Mouse (Mus musculus) forebrain, embryonic 12.5 days (tissue): ENCODE measurements around the gene Naa35. TPM values are rescaled to one million over a fixed set of nuclear protein-coding genes. Genes with fewer than 3 reads are reported as not detected.
A peak's percentile ranks its signal among the peaks of the same experiment; 100 is the strongest.

ENCODE experiments used
- ATAC-seq: fragments of 200-750 bp; cut with Nextera tagmentation; 2 replicates; pipeline ENCODE4 v1.8.0; 2017; ENCODE audit warnings: moderate TSS enrichment; ENCODE audit not compliant: low FRiP score
- H3K27ac ChIP-seq: fragments of 300-500 bp; sonication (generic); 2 replicates; pipeline ENCODE4 v1.5.1; 2016; ENCODE audit warnings: mild to moderate bottlenecking
- H3K27me3 ChIP-seq: fragments of 300-500 bp; sonication (generic); 2 replicates; pipeline ENCODE4 v1.6.1; 2016; ENCODE audit warnings: mild to moderate bottlenecking
- H3K36me3 ChIP-seq: fragments of 300-500 bp; sonication (generic); replicated peaks from 2 replicates; pipeline ENCODE4 v1.6.1; 2016; ENCODE audit warnings: mild to moderate bottlenecking
- H3K4me1 ChIP-seq: fragments of 300-500 bp; sonication (generic); 2 replicates; pipeline ENCODE4 v1.6.1; 2016
- H3K4me2 ChIP-seq: fragments of 300-500 bp; sonication (generic); 2 replicates; pipeline ENCODE4 v1.6.1; 2016; ENCODE audit warnings: mild to moderate bottlenecking, moderate library complexity
- H3K4me3 ChIP-seq: fragments of 300-500 bp; sonication (generic); replicated peaks from 2 replicates; pipeline ENCODE4 v1.5.1; 2016; ENCODE audit warnings: mild to moderate bottlenecking
- H3K9ac ChIP-seq: fragments of 300-500 bp; sonication (generic); 2 replicates; pipeline ENCODE4 v1.6.1; 2016; ENCODE audit warnings: mild to moderate bottlenecking
- H3K9me3 ChIP-seq: fragments of 300-500 bp; sonication (generic); 2 replicates; pipeline ENCODE4 v1.6.1; 2016
- WGBS: fragments of 180-500 bp; shearing (Covaris S2); methylation state at CpG from one replicate; pipeline ENCODE4 v1.1.7; 2016; 5-methylcytosine and 5-hydroxymethylcytosine counted together
- polyA plus RNA-seq: library from polyadenylated mRNA; unstranded; fragments of >200 nt; fragmentation: Nextera tagmentation; extraction: Ambion mirVana; gene quantifications from 2 replicates; pipeline ENCODE4 v1.2.1, GENCODE M21; 2016

Gene Naa35
- polyA plus RNA-seq, 1 experiment from 2014 or later: 151 TPM

DNA sequence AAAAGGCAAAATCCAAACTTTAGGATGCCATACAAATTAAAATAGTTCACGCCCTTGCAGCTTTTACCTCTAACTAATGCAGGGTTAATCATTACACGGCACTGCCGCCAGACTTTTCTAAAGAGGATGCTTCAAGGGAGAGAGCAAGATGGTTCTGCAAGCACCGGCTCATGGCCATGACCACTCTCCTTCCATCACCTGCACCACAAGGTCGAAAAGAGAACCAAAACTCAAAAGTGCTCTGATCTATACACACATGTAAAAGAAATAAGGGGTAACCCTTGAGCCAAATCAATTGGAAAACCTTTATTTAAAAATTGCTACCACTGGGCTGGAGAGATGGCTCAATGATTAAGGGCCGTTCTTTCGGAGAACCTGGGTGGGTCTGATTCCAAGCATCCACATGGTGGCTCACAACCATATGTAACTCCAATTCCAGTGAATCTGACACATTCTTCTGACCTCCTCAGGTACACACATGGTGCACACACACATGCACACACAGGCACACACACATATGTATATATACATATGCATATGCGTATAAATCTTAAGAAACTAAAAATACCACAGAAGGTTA lies 29.4 kb upstream of the Naa35 start:
- H3K27me3 ChIP-seq: peaks cover 8% of the 10 kb centered on the region; the same call in 1 of the 2 replicates
- no peak overlapping the region; the same call in 1 of the 2 replicates for H3K4me3 ChIP-seq
- ATAC-seq: no peak
- H3K36me3 ChIP-seq: no peaks in the 10 kb centered on the region
- H3K4me1 ChIP-seq: peaks cover 25% of the 10 kb centered on the region
- 84% methylated on average over 8 of the region's 8 CpGs for WGBS
- H3K9me3 ChIP-seq: no peaks in the 10 kb centered on the region
- peak overlapping the region; percentile 85 for H3K4me2 ChIP-seq
- no peak overlapping the region for H3K27ac ChIP-seq
- H3K9ac ChIP-seq: no peak overlapping the region

DNA sequence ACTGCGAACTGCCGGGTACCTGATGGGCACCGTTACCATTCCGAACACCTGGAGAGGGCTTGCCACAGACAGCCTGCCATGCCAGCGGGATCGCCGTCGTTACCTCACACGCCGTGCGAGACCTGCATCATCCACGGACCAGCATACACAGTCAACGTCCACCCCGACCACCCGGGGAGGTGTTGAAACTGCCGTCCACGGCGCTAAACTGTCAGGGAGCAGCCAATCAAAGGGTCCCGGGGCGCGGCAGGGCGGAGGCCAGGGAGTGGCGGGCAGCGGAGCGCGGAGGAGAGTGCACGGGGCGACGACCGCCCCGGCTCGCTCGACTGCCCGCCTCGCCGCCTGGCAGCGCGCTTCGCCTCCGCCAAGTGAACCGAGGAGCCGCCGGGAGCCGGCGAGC lies 28.4 kb upstream of the Naa35 start:
- peak; percentile 75 for ATAC-seq
- Histone ChIP-seq H3K4me2 (peak overlapping the region; percentile 85), H3K27ac (peak overlapping the region; percentile 81), H3K27me3 (peaks cover 8% of the 10 kb centered on the region; the same call in 1 of the 2 replicates), H3K4me3 (peak overlapping the region; percentile 75), H3K9me3 (no peaks in the 10 kb centered on the region), H3K36me3 (no peaks in the 10 kb centered on the region), H3K4me1 (peaks cover 25% of the 10 kb centered on the region), H3K9ac (peak overlapping the region; percentile 88)
- WGBS: under 1% methylated on average over 36 of the region's 45 CpGs

DNA sequence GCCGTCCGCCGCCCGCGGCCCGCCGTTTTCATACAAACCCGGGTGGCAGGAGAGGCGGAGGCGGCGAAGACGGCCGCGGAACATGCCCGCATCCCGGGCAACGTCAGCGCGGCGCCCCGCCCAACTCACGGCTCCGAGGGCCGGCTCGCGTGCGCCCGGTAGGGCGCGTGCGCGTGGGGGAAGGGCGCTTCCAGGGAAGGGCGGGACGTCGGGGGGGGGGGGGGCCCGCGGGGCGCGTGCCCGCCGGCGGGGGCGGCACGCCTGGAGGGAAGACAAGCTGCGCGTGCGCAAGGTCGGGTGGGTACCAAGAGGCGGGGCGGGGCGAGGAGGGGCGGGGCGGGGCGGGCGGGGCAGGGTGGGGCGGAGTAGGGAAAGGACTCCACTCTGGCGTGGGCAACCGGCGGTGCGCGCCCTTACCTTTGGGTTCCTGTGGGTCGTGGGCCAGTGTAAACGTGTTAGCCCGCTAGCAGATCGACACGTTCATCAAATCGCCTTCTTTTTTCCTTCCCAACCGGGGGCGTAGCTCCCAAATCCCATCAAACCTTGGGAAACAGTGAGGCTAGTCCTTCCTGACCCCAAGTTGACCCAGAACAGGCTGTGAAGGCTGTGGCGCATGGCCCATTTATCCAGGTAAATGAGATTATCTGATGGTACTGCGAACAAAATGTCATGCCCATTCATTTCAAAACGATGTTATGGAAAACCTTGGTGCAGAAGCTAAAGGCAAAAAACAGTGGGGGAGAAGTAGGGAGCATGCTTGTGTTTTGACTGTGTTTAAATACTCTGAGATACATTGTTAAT lies 27.7 kb upstream of the Naa35 start:
- no peaks in the 10 kb centered on the region for H3K36me3 ChIP-seq
- WGBS: under 1% methylated on average over 60 of the region's 73 CpGs
- peak overlapping the region; percentile 81 for H3K27ac ChIP-seq
- no peaks in the 10 kb centered on the region for H3K9me3 ChIP-seq
- H3K4me2 ChIP-seq: peak overlapping the region; percentile 85
- H3K4me1 ChIP-seq: peaks cover 25% of the 10 kb centered on the region
- H3K27me3 ChIP-seq: peaks cover 8% of the 10 kb centered on the region; the same call in 1 of the 2 replicates
- peak; percentile 93 for ATAC-seq
- H3K9ac ChIP-seq: peak overlapping the region; percentile 88
- peak overlapping the region; percentile 75 for H3K4me3 ChIP-seq

DNA sequence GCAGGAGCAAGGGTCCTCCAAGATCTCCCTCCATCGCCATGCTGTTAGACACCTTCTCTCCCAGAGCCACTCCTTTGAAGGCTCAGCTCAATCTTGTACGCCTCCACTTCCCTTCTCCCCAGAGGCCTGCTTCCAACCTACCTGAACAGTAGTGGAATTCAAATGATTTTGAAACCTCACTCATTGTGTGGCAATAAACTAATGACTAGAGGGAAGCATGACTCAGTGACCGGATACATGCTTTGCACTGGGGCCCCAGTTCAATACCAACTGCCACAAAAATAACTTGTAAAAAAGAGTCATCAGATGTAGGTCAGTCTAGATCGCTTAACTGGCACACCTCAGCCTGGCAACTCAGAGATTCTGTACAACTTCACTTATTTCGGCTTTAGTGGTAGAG lies 26.3 kb upstream of the Naa35 start:
- no peak overlapping the region for H3K9ac ChIP-seq
- no peak overlapping the region for H3K27ac ChIP-seq
- 91% methylated on average over 5 of the region's 5 CpGs for WGBS
- H3K9me3 ChIP-seq: no peaks in the 10 kb centered on the region
- peaks cover 25% of the 10 kb centered on the region for H3K4me1 ChIP-seq
- peaks cover 8% of the 10 kb centered on the region; the same call in 1 of the 2 replicates for H3K27me3 ChIP-seq
- no peaks in the 10 kb centered on the region for H3K36me3 ChIP-seq
- H3K4me3 ChIP-seq: no peak overlapping the region
- ATAC-seq: no peak
- no peak overlapping the region for H3K4me2 ChIP-seq

DNA sequence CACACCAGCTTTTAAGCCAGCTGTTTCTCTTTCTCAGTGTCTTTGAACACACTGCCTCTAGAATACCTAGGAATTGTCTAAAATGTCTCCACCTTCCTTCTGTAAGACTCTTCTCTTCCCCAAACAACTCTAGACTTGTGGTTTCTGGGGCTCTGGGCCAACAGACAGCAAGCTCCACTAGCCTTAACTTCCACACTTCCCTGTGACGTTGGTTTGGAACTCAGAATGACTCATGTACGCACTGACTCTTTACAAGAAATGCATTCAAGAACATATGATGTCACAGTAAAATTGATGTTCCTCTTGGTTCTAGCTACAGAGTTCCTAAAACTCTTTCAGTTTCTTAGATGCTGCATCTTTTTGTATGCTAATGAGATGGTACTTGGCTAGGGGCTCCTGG lies 22.6 kb upstream of the Naa35 start:
- H3K9ac ChIP-seq: no peak overlapping the region
- H3K36me3 ChIP-seq: no peaks in the 10 kb centered on the region
- 89% methylated on average over 2 of the region's 2 CpGs for WGBS
- no peak overlapping the region for H3K4me3 ChIP-seq
- ATAC-seq: no peak
- H3K9me3 ChIP-seq: no peaks in the 10 kb centered on the region
- H3K27me3 ChIP-seq: peaks cover 8% of the 10 kb centered on the region; the same call in 1 of the 2 replicates
- peaks cover 5% of the 10 kb centered on the region; the same call in 1 of the 2 replicates for H3K4me1 ChIP-seq
- H3K4me2 ChIP-seq: no peak overlapping the region
- no peak overlapping the region for H3K27ac ChIP-seq

DNA sequence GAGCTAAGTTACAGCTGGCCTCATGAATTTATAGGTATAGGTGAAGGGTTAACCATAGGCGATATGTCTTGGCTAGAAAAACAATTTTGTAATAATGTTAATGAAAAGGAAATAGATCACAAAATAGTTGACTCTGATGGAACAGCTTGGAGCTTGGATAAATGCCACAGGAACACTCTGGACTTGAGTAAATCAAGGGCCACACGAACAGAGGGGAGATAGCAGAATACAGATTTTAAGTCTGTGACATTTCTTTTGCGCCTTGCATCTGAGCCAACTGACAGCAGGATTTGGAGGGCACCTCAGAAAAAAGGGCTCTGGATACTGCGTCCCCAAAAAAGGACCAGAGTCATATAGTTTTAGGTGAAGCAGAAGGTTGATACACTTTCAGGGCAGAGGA lies 20.6 kb upstream of the Naa35 start:
- Histone ChIP-seq H3K4me3 (no peak overlapping the region), H3K4me1 (no peaks in the 10 kb centered on the region), H3K9me3 (no peaks in the 10 kb centered on the region), H3K4me2 (no peak overlapping the region), H3K27ac (no peak overlapping the region), H3K9ac (no peak overlapping the region), H3K36me3 (no peaks in the 10 kb centered on the region), H3K27me3 (0 out of 2 replicates have a peak, but pooled peaks cover 5% of the 10 kb centered on the region)
- ATAC-seq: no peak
- 93% methylated on average over 4 of the region's 4 CpGs for WGBS

DNA sequence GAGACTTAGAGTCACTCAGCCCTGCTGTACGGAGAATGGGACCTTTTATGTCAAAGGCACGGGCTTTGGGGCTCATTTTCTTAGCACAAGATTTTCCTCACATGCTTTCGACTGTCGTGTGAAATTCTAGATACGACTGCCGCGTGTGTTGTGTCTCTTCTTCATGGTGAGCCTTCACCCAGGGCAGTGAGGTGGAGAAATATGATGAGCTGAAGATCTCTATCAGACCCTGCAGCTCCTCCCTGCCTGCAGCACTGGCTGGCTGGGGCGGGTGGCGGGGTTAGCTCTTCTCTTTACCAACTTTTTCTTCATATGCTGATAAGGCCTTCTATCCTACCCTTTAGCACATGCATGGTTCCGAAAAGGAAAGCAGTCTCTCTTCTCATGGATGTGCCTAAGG lies 20.1 kb upstream of the Naa35 start:
- H3K9ac ChIP-seq: no peak overlapping the region
- H3K4me1 ChIP-seq: no peaks in the 10 kb centered on the region
- H3K4me2 ChIP-seq: no peak overlapping the region
- 82% methylated on average over 10 of the region's 10 CpGs for WGBS
- H3K36me3 ChIP-seq: no peaks in the 10 kb centered on the region
- no peak overlapping the region for H3K27ac ChIP-seq
- H3K4me3 ChIP-seq: no peak overlapping the region
- ATAC-seq: no peak
- no peaks in the 10 kb centered on the region for H3K9me3 ChIP-seq
- 0 out of 2 replicates have a peak, but pooled peaks cover 5% of the 10 kb centered on the region for H3K27me3 ChIP-seq

DNA sequence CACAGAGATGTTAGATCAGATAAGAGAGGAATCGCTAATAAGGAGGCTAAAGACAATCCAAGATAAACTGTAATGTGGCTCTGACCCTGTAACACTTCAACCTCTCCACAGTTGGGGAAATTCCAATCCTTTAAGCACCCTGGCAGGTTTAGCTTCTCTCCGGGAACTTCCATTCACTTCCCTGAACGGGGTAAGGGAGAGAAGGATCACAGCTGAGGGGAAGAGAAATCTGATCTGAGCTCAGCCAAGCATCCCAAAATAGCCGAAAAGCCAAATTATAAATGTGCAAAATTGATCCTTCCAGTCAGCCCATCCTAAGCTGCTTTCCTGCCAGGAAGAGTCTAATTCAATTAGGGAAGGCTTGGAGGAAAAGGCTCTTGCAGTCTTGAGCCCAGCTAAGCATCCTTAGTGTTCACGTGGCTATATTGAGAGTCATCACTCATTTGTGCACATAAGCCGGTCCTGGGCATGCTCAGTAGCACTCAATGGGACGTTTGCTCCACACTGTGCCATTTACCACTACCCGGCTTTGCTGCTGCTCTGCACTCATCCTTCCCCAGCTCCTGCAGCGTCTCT lies 19.0 kb upstream of the Naa35 start:
- no peak overlapping the region for H3K4me3 ChIP-seq
- WGBS: 64% methylated on average over 9 of the region's 9 CpGs
- no peaks in the 10 kb centered on the region for H3K9me3 ChIP-seq
- no peak for ATAC-seq
- H3K4me2 ChIP-seq: no peak overlapping the region
- H3K27ac ChIP-seq: no peak overlapping the region
- H3K36me3 ChIP-seq: no peaks in the 10 kb centered on the region
- no peaks in the 10 kb centered on the region for H3K4me1 ChIP-seq
- 0 out of 2 replicates have a peak, but pooled peaks cover 5% of the 10 kb centered on the region for H3K27me3 ChIP-seq
- no peak overlapping the region for H3K9ac ChIP-seq

DNA sequence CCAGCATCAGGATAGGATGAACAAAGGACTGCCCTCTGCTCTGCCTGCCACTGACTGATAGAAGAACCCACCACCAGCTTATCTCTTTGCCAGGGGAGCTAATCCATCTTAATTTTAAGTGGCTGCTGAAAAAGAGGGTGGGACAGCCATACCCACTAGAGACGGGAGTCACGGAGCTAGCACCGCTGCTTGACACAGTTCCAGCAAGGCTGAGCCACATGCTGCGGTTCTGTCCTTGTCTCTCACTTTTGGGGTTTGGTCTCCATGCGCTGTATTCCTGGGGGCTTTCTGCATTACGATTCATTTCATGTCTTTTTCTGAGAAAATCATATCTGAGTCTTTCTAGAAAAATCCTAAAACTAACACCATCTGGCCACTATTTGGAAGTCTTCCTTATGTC lies 14.0 kb upstream of the Naa35 start:
- Histone ChIP-seq H3K9ac (no peak overlapping the region), H3K4me1 (no peaks in the 10 kb centered on the region), H3K4me3 (no peak overlapping the region), H3K27ac (no peak overlapping the region), H3K36me3 (no peaks in the 10 kb centered on the region), H3K27me3 (no peaks in the 10 kb centered on the region), H3K9me3 (no peaks in the 10 kb centered on the region), H3K4me2 (no peak overlapping the region)
- 91% methylated on average over 6 of the region's 6 CpGs for WGBS
- ATAC-seq: no peak

DNA sequence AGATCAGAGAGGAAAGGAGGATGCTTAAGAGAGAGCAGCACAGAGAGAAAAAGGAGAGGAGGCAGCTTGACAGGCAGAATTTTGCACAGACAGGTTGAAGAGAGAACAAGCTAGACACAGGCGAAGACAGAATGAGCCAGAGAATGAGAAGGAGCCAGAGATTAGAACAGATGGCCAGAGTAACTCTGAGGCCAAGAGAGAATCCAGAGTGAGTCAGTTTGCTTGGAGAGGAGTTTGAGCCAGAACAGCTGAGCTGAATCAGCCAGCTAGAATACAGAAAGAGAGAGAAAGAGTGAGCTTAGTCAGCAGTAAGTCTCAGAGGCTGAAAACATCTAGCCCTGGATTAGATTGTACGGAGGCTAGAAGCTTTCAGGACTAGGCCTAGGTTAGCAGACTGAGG lies 12.5 kb upstream of the Naa35 start:
- H3K27ac ChIP-seq: no peak overlapping the region
- ATAC-seq: no peak
- H3K27me3 ChIP-seq: no peaks in the 10 kb centered on the region
- 92% methylated on average over 2 of the region's 2 CpGs for WGBS
- H3K9ac ChIP-seq: no peak overlapping the region
- no peaks in the 10 kb centered on the region for H3K36me3 ChIP-seq
- H3K9me3 ChIP-seq: no peaks in the 10 kb centered on the region
- H3K4me1 ChIP-seq: no peaks in the 10 kb centered on the region
- H3K4me3 ChIP-seq: no peak overlapping the region
- no peak overlapping the region for H3K4me2 ChIP-seq

DNA sequence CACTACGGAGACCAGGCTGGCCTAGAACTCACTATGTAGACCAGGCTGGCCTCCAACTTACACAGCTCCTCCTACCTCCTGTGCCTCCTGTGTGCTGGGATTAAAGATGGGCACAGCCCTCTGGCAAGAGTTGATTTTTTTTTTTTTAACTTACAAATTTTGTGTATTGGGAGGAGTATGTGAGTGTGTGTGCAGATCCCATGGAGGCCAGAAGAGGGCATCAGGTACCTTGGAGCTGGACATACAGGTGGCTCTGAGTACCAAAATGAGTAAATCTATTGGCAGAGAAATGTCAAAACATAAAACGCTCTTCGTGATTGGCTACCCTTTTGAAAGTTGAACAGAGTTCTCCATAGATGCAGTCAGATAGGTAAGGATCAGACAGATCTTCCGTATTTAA lies 4.1 kb upstream of the Naa35 start:
- no peak overlapping the region for H3K9ac ChIP-seq
- no peaks in the 10 kb centered on the region for H3K9me3 ChIP-seq
- no peak overlapping the region for H3K27ac ChIP-seq
- H3K4me2 ChIP-seq: no peak overlapping the region
- H3K27me3 ChIP-seq: no peaks in the 10 kb centered on the region
- ATAC-seq: no peak
- H3K36me3 ChIP-seq: no peaks in the 10 kb centered on the region
- WGBS: 96% methylated on average over 4 of the region's 4 CpGs
- H3K4me3 ChIP-seq: no peak overlapping the region
- peaks cover 8% of the 10 kb centered on the region for H3K4me1 ChIP-seq

DNA sequence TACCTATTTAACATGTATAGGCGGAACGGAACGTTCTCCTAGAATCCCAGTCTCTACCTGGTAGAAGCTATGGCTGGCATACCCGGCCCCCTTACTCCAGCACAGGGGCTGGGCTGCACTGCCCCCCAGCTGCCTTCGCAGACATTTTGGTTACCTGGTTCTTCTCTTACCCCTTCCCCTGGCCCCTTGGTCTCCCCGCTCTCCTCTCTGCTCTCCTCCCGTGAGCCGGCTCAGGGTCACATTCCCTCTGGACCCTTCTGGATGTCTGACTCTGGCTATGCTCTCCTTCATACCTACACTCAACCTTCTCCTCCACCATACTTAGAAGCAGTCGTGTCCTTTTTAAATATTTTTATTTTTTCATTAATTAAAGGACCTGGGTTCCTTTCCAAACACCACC lies 578 bp upstream of the Naa35 start:
- ATAC-seq: peak; percentile 46
- H3K27ac ChIP-seq: 0 out of 2 replicates have a peak overlapping the region, but pooled peaks have one; percentile 32
- peak overlapping the region; percentile 88 for H3K4me3 ChIP-seq
- H3K9me3 ChIP-seq: no peaks in the 10 kb centered on the region
- no peaks in the 10 kb centered on the region for H3K27me3 ChIP-seq
- peaks cover 25% of the 10 kb centered on the region for H3K36me3 ChIP-seq
- 2% methylated on average over 9 of the region's 9 CpGs for WGBS
- H3K4me1 ChIP-seq: peaks cover 26% of the 10 kb centered on the region
- peak overlapping the region; percentile 71 for H3K9ac ChIP-seq
- H3K4me2 ChIP-seq: peak overlapping the region; percentile 93
